In genomic region chr1:106818323-106818722, GRCm38 (mm10) we compare ENCODE assay signal across 10 mouse cellular contexts. TPM values are rescaled to one million over a fixed set of nuclear protein-coding genes. Genes with fewer than 3 reads are reported as not detected.
DNase-seq lines count a peak whose midpoint lies in the region; ATAC-seq and TF ChIP-seq lines count a peak whose summit lies in the region.
"Had no signal": no experiment of that assay in that cellular context is flagged by ENCODE, and none has a peak within 500 bp of the region (broad histone marks: within the 10 kb centered on the region; RNA-seq: fewer than 3 reads in every experiment).

No protein-coding gene starts in this region.

- intact Hi-C loops in gastrocnemius, postnatal 14 days (cut with DNase I; ENCODE audit: low total_unique reads) = loop anchor here (10.0 kb wide), 1 partner anchor 394 kb away; no protein-coding TSS in a partner anchor

- 9% methylated on average over 4 of the region's 4 CpGs for WGBS in liver, embryonic 14.5 days (ENCODE audit: insufficient replicate concordance)
- WGBS in liver, embryonic 11.5 days = 16% methylated on average over 4 of the region's 4 CpGs

- H3K4me2 ChIP-seq in liver, embryonic 14.5 days (ENCODE audit: low read depth) = no peak overlapping the region
- no peak overlapping the region for H3K4me2 ChIP-seq in liver, embryonic 11.5 days
- H3K4me2 ChIP-seq: embryonic facial prominence, embryonic 13.5 days; liver, embryonic 15.5 days had no signal

- TF ChIP-seq CTCF in liver, embryonic 14.5 days (IDR thresholded peaks at IDR 0.05; ENCODE audit: low read depth) = peak; percentile 37; the same call in 1 of the 2 replicates

- H3K4me3 ChIP-seq in liver, embryonic 14.5 days (ENCODE audit: insufficient read depth in 1 of 2, low read depth in 2 of 2, low read length in 2 of 2) = no peak overlapping the region
- no peak overlapping the region for H3K4me3 ChIP-seq in liver, embryonic 11.5 days (ENCODE audit: low read depth, low read length)
- H3K4me3 ChIP-seq: embryonic facial prominence, embryonic 13.5 days; liver, embryonic 15.5 days had no signal

- H3K27me3 ChIP-seq in liver, embryonic 14.5 days (ENCODE audit: control insufficient read depth, insufficient read depth, low read length) = no peaks in the 10 kb centered on the region
- no peaks in the 10 kb centered on the region for H3K27me3 ChIP-seq in liver, embryonic 11.5 days (replicated peaks; ENCODE audit: control insufficient read depth, insufficient read depth, low read length)
- H3K27me3 ChIP-seq: embryonic facial prominence, embryonic 13.5 days; liver, embryonic 15.5 days had no signal

- H3K4me1 ChIP-seq in liver, embryonic 14.5 days (replicated peaks; ENCODE audit: control insufficient read depth in 2 of 2, insufficient read depth in 2 of 2, low read length in 1 of 2) = no peaks in the 10 kb centered on the region; a peak in 1 of 4 replicates
- H3K4me1 ChIP-seq in liver, embryonic 11.5 days (replicated peaks; ENCODE audit: control insufficient read depth, insufficient read depth, low read length) = no peaks in the 10 kb centered on the region
- H3K4me1 ChIP-seq: embryonic facial prominence, embryonic 13.5 days; liver, embryonic 15.5 days had no signal

- peak; percentile 26 to 44 for DNase-seq in cerebellum, postnatal 10 days
- DNase-seq in cerebellum, adult 18-20 months = no peak
- no peak for DNase-seq in liver, embryonic 14.5 days (ENCODE audit: low read depth in 3 of 3, low spot score in 3 of 3)
- no peak for DNase-seq in liver, embryonic 11.5 days (ENCODE audit: low spot score)
- peak; percentile 80 for DNase-seq in adipocyte (ENCODE audit: low spot score)
- peak; percentile 25 for DNase-seq in mesoderm, embryonic 11.5 days (ENCODE audit: low read depth, low spot score)
- DNase-seq in gastrocnemius, postnatal 14 days = no peak
- no peak for DNase-seq in ovary, postnatal 14 days (ENCODE audit: low spot score)

- no peak overlapping the region for H3K27ac ChIP-seq in liver, embryonic 14.5 days
- H3K27ac ChIP-seq in liver, embryonic 11.5 days (ENCODE audit: low read depth, low read length) = no peak overlapping the region
- H3K27ac ChIP-seq: embryonic facial prominence, embryonic 13.5 days; liver, embryonic 15.5 days had no signal

- H3K36me3 ChIP-seq in liver, embryonic 14.5 days (replicated peaks; ENCODE audit: control insufficient read depth, insufficient read depth, low read depth) = no peaks in the 10 kb centered on the region
- H3K36me3 ChIP-seq in liver, embryonic 11.5 days (ENCODE audit: control insufficient read depth, insufficient read depth, low read length) = no peaks in the 10 kb centered on the region
- H3K36me3 ChIP-seq: embryonic facial prominence, embryonic 13.5 days; liver, embryonic 15.5 days had no signal

- TF ChIP-seq EP300 in liver, embryonic 14.5 days (IDR thresholded peaks at IDR 0.05; ENCODE audit: low read depth) = no peak

- no peak for ATAC-seq in liver, embryonic 14.5 days (ENCODE audit: insufficient read depth)
- ATAC-seq in liver, embryonic 11.5 days (replicated peaks; ENCODE audit: low FRiP score) = no peak

- H3K9me3 ChIP-seq in liver, embryonic 14.5 days (ENCODE audit: control insufficient read depth, low read length) = no peaks in the 10 kb centered on the region
- H3K9me3 ChIP-seq in liver, embryonic 11.5 days (ENCODE audit: control insufficient read depth, low read length) = no peaks in the 10 kb centered on the region
- H3K9me3 ChIP-seq: embryonic facial prominence, embryonic 13.5 days; liver, embryonic 15.5 days had no signal

- H3K9ac ChIP-seq in liver, embryonic 14.5 days (replicated peaks) = no peak overlapping the region
- no peak overlapping the region for H3K9ac ChIP-seq in liver, embryonic 11.5 days (ENCODE audit: low read depth, low read length)
- H3K9ac ChIP-seq: embryonic facial prominence, embryonic 13.5 days; liver, embryonic 15.5 days had no signal

RNA-seq across cellular contexts. Expression of gene Vps4b, which starts 21.8 kb away (rescaled TPM):
- 4.9 and 9.5 TPM in 2 replicates for polyA plus RNA-seq in liver, embryonic 14.5 days (2012; rRNA removed)
- 21.9 and 25.7 TPM in 2 replicates for polyA plus RNA-seq in liver, embryonic 14.5 days (2014; fragmentation: Nextera tagmentation; extraction: Ambion mirVana)
- polyA plus RNA-seq in liver, embryonic 11.5 days (2014; fragmentation: Nextera tagmentation; extraction: Ambion mirVana) = 53.7 and 55.2 TPM in 2 replicates
- 10 to 100 TPM; 21.7 to 24.0 TPM for total RNA-seq in gastrocnemius, postnatal 14 days (2021)

RNA-seq across cellular contexts. Expression of gene Serpinb5, which starts 42.6 kb away (rescaled TPM):
- 0.02 TPM in 1 of 2 replicates, not detected in the other for polyA plus RNA-seq in liver, embryonic 14.5 days (2012; rRNA removed)
- polyA plus RNA-seq in liver, embryonic 14.5 days (2014; fragmentation: Nextera tagmentation; extraction: Ambion mirVana) = not detected in 2 replicates
- not detected in 2 replicates for polyA plus RNA-seq in liver, embryonic 11.5 days (2014; fragmentation: Nextera tagmentation; extraction: Ambion mirVana)
- not detected for total RNA-seq in gastrocnemius, postnatal 14 days (2021)
- polyA plus RNA-seq: liver, embryonic 15.5 days had no signal

RNA-seq across cellular contexts. Expression of gene Kdsr, which starts 58.8 kb away (rescaled TPM):
- polyA plus RNA-seq in liver, embryonic 14.5 days (2012; rRNA removed) = 0.88 and 1.3 TPM in 2 replicates
- polyA plus RNA-seq in liver, embryonic 14.5 days (2014; fragmentation: Nextera tagmentation; extraction: Ambion mirVana) = 3.0 and 4.0 TPM in 2 replicates
- polyA plus RNA-seq in liver, embryonic 11.5 days (2014; fragmentation: Nextera tagmentation; extraction: Ambion mirVana) = 8.1 and 9.6 TPM in 2 replicates
- 1 to 10 TPM; 4.5 to 5.9 TPM for total RNA-seq in gastrocnemius, postnatal 14 days (2021)

Comparison
In these comparisons a context has a peak if more than half of its experiments do, and no peak if none do; other contexts are left out.
1. DNase-seq: peak in cerebellum, postnatal 10 days (2 of 2), adipocyte (single experiment) and mesoderm, embryonic 11.5 days (single experiment); none in cerebellum, adult 18-20 months (0 of 2), liver, embryonic 14.5 days (0 of 3), liver, embryonic 11.5 days (single experiment), gastrocnemius, postnatal 14 days (single experiment) and ovary, postnatal 14 days (single experiment).